Mouse (Mus musculus) hindbrain, embryonic 10.5 days (tissue): ENCODE measurements around the gene Dscam. TPM values are rescaled to one million over a fixed set of nuclear protein-coding genes. Genes with fewer than 3 reads are reported as not detected.
A peak's percentile ranks its signal among the peaks of the same experiment; 100 is the strongest.

Source experiments
- DNase-seq: peaks from one replicate; pipeline ENCODE4 v3.0.0-alpha.2; 2017; ENCODE audit warnings: low spot score
- H3K27ac ChIP-seq: fragments of 300-500 bp; sonication (generic); 2 replicates; pipeline ENCODE4 v1.5.1; 2016; ENCODE audit warnings: mild to moderate bottlenecking, moderate library complexity
- H3K27me3 ChIP-seq: fragments of 300-500 bp; sonication (generic); 2 replicates; pipeline ENCODE4 v1.6.1; 2016; ENCODE audit warnings: mild to moderate bottlenecking; ENCODE audit not compliant: poor library complexity, insufficient read depth, severe bottlenecking
- H3K36me3 ChIP-seq: fragments of 300-500 bp; sonication (generic); 2 replicates; pipeline ENCODE4 v1.6.1; 2016; ENCODE audit warnings: mild to moderate bottlenecking, moderate library complexity
- H3K4me1 ChIP-seq: fragments of 300-500 bp; sonication (generic); replicated peaks from 2 replicates; pipeline ENCODE4 v1.6.1; 2016; ENCODE audit warnings: mild to moderate bottlenecking
- H3K4me3 ChIP-seq: fragments of 300-500 bp; sonication (generic); 2 replicates; pipeline ENCODE4 v1.5.1; 2016; ENCODE audit warnings: mild to moderate bottlenecking, moderate library complexity
- H3K9me3 ChIP-seq: fragments of 300-500 bp; sonication (generic); 2 replicates; pipeline ENCODE4 v1.6.1; 2016; ENCODE audit warnings: mild to moderate bottlenecking, moderate library complexity
- WGBS: fragments of 180-500 bp; shearing (Covaris S2); methylation state at CpG from one replicate; pipeline ENCODE4 v1.1.7; 2016; 5-methylcytosine and 5-hydroxymethylcytosine counted together
- polyA plus RNA-seq: library from polyadenylated mRNA; unstranded; fragments of >200 nt; fragmentation: Nextera tagmentation; extraction: Ambion mirVana; gene quantifications from 2 replicates; pipeline ENCODE4 v1.2.1, GENCODE M21; 2016

Dscam gene
- polyA plus RNA-seq: 0.30 and 1.2 TPM in 2 replicates

- WGBS: 3% methylated on average over 60 of the region's 60 CpGs
- Histone ChIP-seq H3K36me3 (no peaks in the 10 kb centered on the region), H3K9me3 (no peaks in the 10 kb centered on the region), H3K27me3 (peaks cover 79% of the 10 kb centered on the region), H3K27ac (peak within 1 kb of the TSS; percentile 82), H3K4me3 (peak within 1 kb of the TSS; percentile 66), H3K4me1 (peaks cover 16% of the 10 kb centered on the region)
- DNase-seq: peak; percentile 67
Measured at GRCm38 (mm10) chr16:97170513-97171081, at the start of gene Dscam. Gene Dscam (minus strand): TSS chr16:97170752.

- Histone ChIP-seq H3K27ac (no peak overlapping the region), H3K27me3 (no peaks in the 10 kb centered on the region), H3K4me3 (no peak overlapping the region), H3K36me3 (no peaks in the 10 kb centered on the region), H3K9me3 (peaks cover 7% of the 10 kb centered on the region; the same call in 1 of the 2 replicates), H3K4me1 (no peaks in the 10 kb centered on the region)
- no peak for DNase-seq
- WGBS: 77% methylated on average over 2 of the region's 2 CpGs
Measured at GRCm38 (mm10) chr16:97219381-97219780, 48.8 kb upstream of the Dscam start.

- Histone ChIP-seq H3K27me3 (no peaks in the 10 kb centered on the region), H3K4me1 (no peaks in the 10 kb centered on the region), H3K36me3 (no peaks in the 10 kb centered on the region), H3K27ac (no peak overlapping the region), H3K4me3 (no peak overlapping the region), H3K9me3 (peaks cover 5% of the 10 kb centered on the region; the same call in 1 of the 2 replicates)
- DNase-seq: no peak
- 71% methylated on average over 5 of the region's 5 CpGs for WGBS
Measured at GRCm38 (mm10) chr16:97209997-97210396, 39.4 kb upstream of the Dscam start.

GRCm38 (mm10) chr16:97208276-97208675 is 37.7 kb upstream of the Dscam start:
- DNase-seq: no peak
- Histone ChIP-seq H3K4me1 (no peaks in the 10 kb centered on the region), H3K36me3 (no peaks in the 10 kb centered on the region), H3K27me3 (no peaks in the 10 kb centered on the region), H3K27ac (no peak overlapping the region), H3K4me3 (no peak overlapping the region), H3K9me3 (no peaks in the 10 kb centered on the region)
- 89% methylated on average over 2 of the region's 2 CpGs for WGBS

GRCm38 (mm10) chr16:97204090-97204489 is 33.5 kb upstream of the Dscam start:
- H3K36me3 ChIP-seq: no peaks in the 10 kb centered on the region
- no peaks in the 10 kb centered on the region for H3K9me3 ChIP-seq
- H3K27me3 ChIP-seq: no peaks in the 10 kb centered on the region
- 83% methylated on average over 2 of the region's 2 CpGs for WGBS
- no peak overlapping the region for H3K4me3 ChIP-seq
- no peaks in the 10 kb centered on the region for H3K4me1 ChIP-seq
- DNase-seq: no peak
- no peak overlapping the region for H3K27ac ChIP-seq

- WGBS: 90% methylated on average over 2 of the region's 2 CpGs
- Histone ChIP-seq H3K36me3 (no peaks in the 10 kb centered on the region), H3K4me1 (no peaks in the 10 kb centered on the region), H3K9me3 (no peaks in the 10 kb centered on the region), H3K27ac (no peak overlapping the region), H3K4me3 (no peak overlapping the region), H3K27me3 (no peaks in the 10 kb centered on the region)
- DNase-seq: no peak
Measured at GRCm38 (mm10) chr16:97203554-97203953, 33.0 kb upstream of the Dscam start.

- WGBS: 72% methylated on average over 2 of the region's 2 CpGs
- Histone ChIP-seq H3K27ac (no peak overlapping the region), H3K4me3 (no peak overlapping the region), H3K36me3 (no peaks in the 10 kb centered on the region), H3K9me3 (no peaks in the 10 kb centered on the region), H3K27me3 (no peaks in the 10 kb centered on the region), H3K4me1 (no peaks in the 10 kb centered on the region)
- no peak for DNase-seq
Measured at GRCm38 (mm10) chr16:97194630-97195029, 24.1 kb upstream of the Dscam start.

- H3K4me3 ChIP-seq: no peak overlapping the region
- H3K27ac ChIP-seq: no peak overlapping the region
- WGBS: 81% methylated on average over 1 of the region's 1 CpGs
- H3K4me1 ChIP-seq: no peaks in the 10 kb centered on the region
- H3K27me3 ChIP-seq: no peaks in the 10 kb centered on the region
- no peak for DNase-seq
- H3K36me3 ChIP-seq: no peaks in the 10 kb centered on the region
- no peaks in the 10 kb centered on the region for H3K9me3 ChIP-seq
Measured at GRCm38 (mm10) chr16:97194179-97194578, 23.6 kb upstream of the Dscam start.

GRCm38 (mm10) chr16:97192296-97192695 is 21.7 kb upstream of the Dscam start:
- 72% methylated on average over 4 of the region's 4 CpGs for WGBS
- H3K36me3 ChIP-seq: no peaks in the 10 kb centered on the region
- no peaks in the 10 kb centered on the region for H3K9me3 ChIP-seq
- no peaks in the 10 kb centered on the region for H3K27me3 ChIP-seq
- no peak overlapping the region for H3K4me3 ChIP-seq
- no peak overlapping the region for H3K27ac ChIP-seq
- H3K4me1 ChIP-seq: no peaks in the 10 kb centered on the region
- DNase-seq: no peak

- WGBS: 84% methylated on average over 1 of the region's 1 CpGs
- no peaks in the 10 kb centered on the region for H3K9me3 ChIP-seq
Measured at GRCm38 (mm10) chr16:97190604-97191003, 20.1 kb upstream of the Dscam start.

GRCm38 (mm10) chr16:97171500-97171899 is 948 bp upstream of the Dscam start:
- DNase-seq: peak; percentile 26
- 46% methylated on average over 8 of the region's 8 CpGs for WGBS

More at GRCm38 (mm10) chr16:97190604-97191003, 20.1 kb upstream of the Dscam start:
- no peaks in the 10 kb centered on the region for H3K4me1 ChIP-seq
- H3K4me3 ChIP-seq: no peak overlapping the region
- H3K36me3 ChIP-seq: no peaks in the 10 kb centered on the region
- DNase-seq: no peak
- H3K27me3 ChIP-seq: no peaks in the 10 kb centered on the region
- H3K27ac ChIP-seq: no peak overlapping the region

GRCm38 (mm10) chr16:97169901-97170512 is 545 bp downstream of the Dscam start:
- Histone ChIP-seq H3K27ac (peak overlapping the region; percentile 82), H3K4me3 (peak overlapping the region; percentile 66), H3K27me3 (peaks cover 84% of the 10 kb centered on the region), H3K9me3 (no peaks in the 10 kb centered on the region), H3K4me1 (peaks cover 22% of the 10 kb centered on the region), H3K36me3 (no peaks in the 10 kb centered on the region)
- WGBS: under 1% methylated on average over 51 of the region's 51 CpGs
- peak; percentile 45 for DNase-seq

More at GRCm38 (mm10) chr16:97171500-97171899, 948 bp upstream of the Dscam start:
- Histone ChIP-seq H3K9me3 (no peaks in the 10 kb centered on the region), H3K4me1 (peaks cover 9% of the 10 kb centered on the region), H3K27ac (no peak overlapping the region), H3K27me3 (peaks cover 72% of the 10 kb centered on the region), H3K4me3 (no peak overlapping the region), H3K36me3 (no peaks in the 10 kb centered on the region)

GRCm38 (mm10) chr16:97168614-97169013 is 1.9 kb downstream of the Dscam start:
- 36% methylated on average over 3 of the region's 3 CpGs for WGBS
- Histone ChIP-seq H3K4me3 (no peak overlapping the region), H3K27me3 (peaks cover 86% of the 10 kb centered on the region), H3K27ac (no peak overlapping the region), H3K36me3 (no peaks in the 10 kb centered on the region), H3K4me1 (peaks cover 24% of the 10 kb centered on the region), H3K9me3 (no peaks in the 10 kb centered on the region)
- DNase-seq: no peak
